Mouse (Mus musculus) stomach, embryonic 14.5 days (tissue): ENCODE data around the gene Saa3. TPM values are rescaled to one million over a fixed set of nuclear protein-coding genes. Genes with fewer than 3 reads are reported as not detected.

Source experiments
- ATAC-seq: fragments of 200-750 bp; cut with Nextera tagmentation; 2 replicates; pipeline ENCODE4 v1.8.0; 2017; ENCODE audit warnings: low read depth, moderate TSS enrichment; ENCODE audit not compliant: insufficient number of reproducible peaks, insufficient read depth, low FRiP score
- H3K27ac ChIP-seq: fragments of 300-500 bp; sonication (generic); 2 replicates; pipeline ENCODE4 v1.5.1; 2014; ENCODE audit warnings: mild to moderate bottlenecking, low read length, moderate library complexity, mixed read lengths
- H3K27me3 ChIP-seq: fragments of 300-500 bp; sonication (generic); 2 replicates; pipeline ENCODE4 v1.6.1; 2014; ENCODE audit warnings: low read length, control low read depth, mixed read lengths; ENCODE audit not compliant: control insufficient read depth, insufficient read depth
- H3K36me3 ChIP-seq: fragments of 300-500 bp; sonication (generic); 2 replicates; pipeline ENCODE4 v1.6.1; 2014; ENCODE audit warnings: mild to moderate bottlenecking, control low read depth, low read length, moderate library complexity, mixed read lengths; ENCODE audit not compliant: control insufficient read depth, insufficient read depth
- H3K4me1 ChIP-seq: fragments of 300-500 bp; sonication (generic); 2 replicates; pipeline ENCODE4 v1.6.1; 2014; ENCODE audit warnings: low read length, control low read depth, mixed read lengths; ENCODE audit not compliant: control insufficient read depth, insufficient read depth
- H3K4me2 ChIP-seq: fragments of 300-500 bp; sonication (generic); replicated peaks from 2 replicates; pipeline ENCODE4 v1.6.1; 2014; ENCODE audit warnings: low read depth, low read length, control low read depth
- H3K4me3 ChIP-seq: fragments of 300-500 bp; sonication (generic); 2 replicates; pipeline ENCODE4 v1.5.1; 2014; ENCODE audit warnings: low read depth, low read length, control low read depth
- H3K9ac ChIP-seq: fragments of 300-500 bp; sonication (generic); replicated peaks from 2 replicates; pipeline ENCODE4 v1.6.1; 2014; ENCODE audit warnings: low read depth, mild to moderate bottlenecking, control low read depth, low read length, moderate library complexity, mixed read lengths
- H3K9me3 ChIP-seq: fragments of 300-500 bp; sonication (generic); 2 replicates; pipeline ENCODE4 v1.6.1; 2016; ENCODE audit warnings: low read depth, low read length, control low read depth; ENCODE audit not compliant: control insufficient read depth
- WGBS: fragments of 180-500 bp; shearing (Covaris S2); extraction: QIAGEN DNeasy Blood & Tissue Kit; methylation state at CpG from one replicate; pipeline ENCODE4 v1.1.7; 2014; 5-methylcytosine and 5-hydroxymethylcytosine counted together
- polyA plus RNA-seq: library from polyadenylated mRNA; unstranded; fragments of >200 nt; fragmentation: Nextera tagmentation; extraction: Ambion mirVana; gene quantifications from 2 replicates; pipeline ENCODE4 v1.2.1, GENCODE M21; 2014

Saa3 gene
- polyA plus RNA-seq, 1 experiment from 2014 or later, result not detected

GRCm38 (mm10) chr7:46719526-46719925 lies 4.0 kb upstream of the Saa3 start:
- Histone ChIP-seq H3K4me1 (no peaks in the 10 kb centered on the region), H3K9me3 (no peaks in the 10 kb centered on the region), H3K27ac (no peak overlapping the region), H3K36me3 (no peaks in the 10 kb centered on the region), H3K4me2 (no peak overlapping the region), H3K9ac (no peak overlapping the region), H3K27me3 (0 out of 2 replicates have a peak, but pooled peaks cover 3% of the 10 kb centered on the region), H3K4me3 (no peak overlapping the region)
- 58% methylated on average over 7 of the region's 7 CpGs for WGBS
- ATAC-seq, result no peak

- 81% methylated on average over 7 of the region's 7 CpGs for WGBS
- Histone ChIP-seq H3K9me3 (no peaks in the 10 kb centered on the region), H3K4me3 (no peak overlapping the region), H3K27ac (no peak overlapping the region), H3K27me3 (0 out of 2 replicates have a peak, but pooled peaks cover 3% of the 10 kb centered on the region), H3K9ac (no peak overlapping the region), H3K4me1 (no peaks in the 10 kb centered on the region), H3K36me3 (no peaks in the 10 kb centered on the region), H3K4me2 (no peak overlapping the region)
- no peak for ATAC-seq
These were observed 3.2 kb upstream of the Saa3 start for GRCm38 (mm10) chr7:46718591-46719270.

GRCm38 (mm10) chr7:46716897-46717296 lies 1.4 kb upstream of the Saa3 start:
- H3K4me3 ChIP-seq, result no peak overlapping the region
- no peaks in the 10 kb centered on the region for H3K4me1 ChIP-seq
- no peak overlapping the region for H3K27ac ChIP-seq
- no peak for ATAC-seq
- H3K27me3 ChIP-seq, result 0 out of 2 replicates have a peak, but pooled peaks cover 3% of the 10 kb centered on the region
- 40% methylated on average over 5 of the region's 5 CpGs for WGBS
- no peaks in the 10 kb centered on the region for H3K9me3 ChIP-seq
- no peak overlapping the region for H3K9ac ChIP-seq
- H3K4me2 ChIP-seq, result no peak overlapping the region
- H3K36me3 ChIP-seq, result no peaks in the 10 kb centered on the region

DNA sequence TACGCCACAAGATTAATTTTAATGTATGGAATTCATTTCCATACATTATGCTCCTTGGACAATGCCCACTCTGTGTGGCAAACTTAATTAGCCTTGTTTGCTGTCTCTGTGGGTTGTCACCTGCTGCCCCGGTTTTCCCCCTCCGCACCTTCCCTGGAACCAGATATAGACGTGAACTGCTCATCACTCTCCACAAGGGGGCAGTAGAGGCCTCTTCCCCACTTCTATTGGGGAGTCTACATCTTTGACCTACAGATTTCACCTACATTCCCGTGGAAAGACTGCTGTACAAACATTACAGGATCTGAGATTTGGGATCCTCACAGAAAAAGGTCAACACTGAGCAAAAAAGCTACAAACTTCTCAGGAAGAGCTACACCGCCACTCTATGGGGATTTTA lies 982 bp downstream of the Saa3 start:
- no peak for ATAC-seq
- H3K36me3 ChIP-seq, result no peaks in the 10 kb centered on the region
- H3K4me1 ChIP-seq, result peaks cover 3% of the 10 kb centered on the region; the same call in 1 of the 2 replicates
- H3K9ac ChIP-seq, result no peak overlapping the region
- H3K4me2 ChIP-seq, result no peak overlapping the region
- no peak overlapping the region for H3K4me3 ChIP-seq
- 33% methylated on average over 6 of the region's 6 CpGs for WGBS
- no peak overlapping the region for H3K27ac ChIP-seq
- 0 out of 2 replicates have a peak, but pooled peaks cover 3% of the 10 kb centered on the region for H3K27me3 ChIP-seq
- H3K9me3 ChIP-seq, result no peaks in the 10 kb centered on the region

DNA sequence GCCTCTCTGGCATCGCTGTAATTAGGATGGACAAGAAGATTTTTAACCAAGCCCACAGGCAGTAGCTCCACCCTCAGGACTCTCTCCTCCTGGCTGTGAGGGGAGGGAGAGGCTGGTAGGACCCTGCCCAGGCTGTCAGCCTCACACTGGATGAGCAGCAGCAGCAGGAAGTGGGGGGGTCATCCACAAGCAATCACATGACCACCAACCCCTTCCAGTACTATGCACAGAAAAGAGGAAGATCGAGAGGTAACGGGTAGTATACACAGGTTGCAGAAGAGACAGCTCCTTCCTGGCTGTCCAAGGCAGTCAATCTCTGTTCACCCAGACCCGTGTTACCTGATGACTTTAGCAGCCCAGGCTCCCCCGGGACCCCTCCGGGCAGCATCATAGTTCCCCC lies 3.2 kb downstream of the Saa3 start:
- 66% methylated on average over 6 of the region's 6 CpGs for WGBS
- Histone ChIP-seq H3K27me3 (0 out of 2 replicates have a peak, but pooled peaks cover 3% of the 10 kb centered on the region), H3K4me1 (peaks cover 6% of the 10 kb centered on the region; the same call in 1 of the 2 replicates), H3K4me3 (no peak overlapping the region), H3K9me3 (no peaks in the 10 kb centered on the region), H3K4me2 (no peak overlapping the region), H3K9ac (no peak overlapping the region), H3K36me3 (peaks cover 4% of the 10 kb centered on the region; the same call in 1 of the 2 replicates), H3K27ac (no peak overlapping the region)
- no peak for ATAC-seq

GRCm38 (mm10) chr7:46710390-46710844 lies 5.1 kb downstream of the Saa3 start, which contains the start of gene Saal1:
Gene Saal1 (minus strand): TSS chr7:46710680.
- Histone ChIP-seq H3K4me2 (peak within 1 kb of the TSS; percentile 52), H3K4me1 (peaks cover 6% of the 10 kb centered on the region; the same call in 1 of the 2 replicates), H3K9ac (peak within 1 kb of the TSS; percentile 68), H3K27me3 (0 out of 2 replicates have a peak, but pooled peaks cover 3% of the 10 kb centered on the region), H3K36me3 (peaks cover 21% of the 10 kb centered on the region), H3K9me3 (no peaks in the 10 kb centered on the region), H3K27ac (peak within 1 kb of the TSS; percentile 46; the same call in 1 of the 2 replicates), H3K4me3 (peak within 1 kb of the TSS; percentile 57)
- ATAC-seq, result peak; percentile 96
- under 1% methylated on average over 38 of the region's 38 CpGs for WGBS

- Histone ChIP-seq H3K36me3 (peaks cover 78% of the 10 kb centered on the region), H3K4me1 (no peaks in the 10 kb centered on the region), H3K4me2 (no peak overlapping the region), H3K9me3 (no peaks in the 10 kb centered on the region), H3K27me3 (no peaks in the 10 kb centered on the region), H3K4me3 (no peak overlapping the region), H3K27ac (no peak overlapping the region), H3K9ac (no peak overlapping the region)
- WGBS, result 89% methylated on average over 6 of the region's 6 CpGs
- ATAC-seq, result no peak
These were observed 14.9 kb downstream of the Saa3 start for GRCm38 (mm10) chr7:46700521-46701025.

GRCm38 (mm10) chr7:46696754-46697153 lies 18.7 kb downstream of the Saa3 start:
- Histone ChIP-seq H3K36me3 (peaks cover 58% of the 10 kb centered on the region), H3K27me3 (no peaks in the 10 kb centered on the region), H3K4me2 (no peak overlapping the region), H3K27ac (no peak overlapping the region), H3K9ac (no peak overlapping the region), H3K9me3 (no peaks in the 10 kb centered on the region), H3K4me3 (no peak overlapping the region), H3K4me1 (no peaks in the 10 kb centered on the region)
- WGBS, result 63% methylated on average over 1 of the region's 1 CpGs
- no peak for ATAC-seq
